Mouse (Mus musculus) MEL (cell line): ENCODE data around the gene Habp2. TPM values are rescaled to one million over a fixed set of nuclear protein-coding genes. Genes with fewer than 3 reads are reported as not detected.
"Not testable (repeated sequence)": the region's sequence is repeated elsewhere in the genome, so short reads cannot be mapped to it uniquely, and the experiment has no call there.

Experiments
- DNase-seq: peaks from one replicate; pipeline ENCODE4 v3.0.0; 2011; ENCODE audit warnings: low read depth, low spot score
- H3K27ac ChIP-seq: 2 replicates; pipeline ENCODE4 v1.5.1; 2012; ENCODE audit warnings: low read depth, mild to moderate bottlenecking, control low read depth, low read length, moderate library complexity; ENCODE audit not compliant: control insufficient read depth
- H3K27me3 ChIP-seq, 2 experiments: fragments of 150-350 bp in 1 of 2; sonication (generic) in 1 of 2; 2 replicates each; pipeline ENCODE4 v1.6.1; 2012; ENCODE audit warnings: low read length in 2 of 2, mild to moderate bottlenecking in 2 of 2, improper control_type of control experiment in 1 of 2, moderate library complexity in 1 of 2; ENCODE audit not compliant: insufficient read depth in 2 of 2, control insufficient read depth in 1 of 2
- H3K36me3 ChIP-seq, 2 experiments: 2 replicates each; pipeline ENCODE4 v1.6.1; 2012 to 2014; ENCODE audit warnings: low read length in 2 of 2, improper control_type of control experiment in 1 of 2, inconsistent platforms in 1 of 2, mild to moderate bottlenecking in 1 of 2; ENCODE audit not compliant: insufficient read depth in 2 of 2, control insufficient read depth in 1 of 2
- H3K4me1 ChIP-seq, 2 experiments: fragments of 150-350 bp in 1 of 2; sonication (generic) in 1 of 2; 2 replicates each; pipeline ENCODE4 v1.6.1; 2012; ENCODE audit warnings: low read length in 2 of 2, improper control_type of control experiment in 1 of 2, mild to moderate bottlenecking in 1 of 2; ENCODE audit not compliant: insufficient read depth in 2 of 2, control insufficient read depth in 1 of 2
- H3K4me3 ChIP-seq, 2 experiments: fragments of 150-350 bp in 1 of 2; sonication (generic) in 1 of 2; 2 replicates each; pipeline ENCODE4 v1.5.1; 2012; ENCODE audit warnings: low read depth in 2 of 2, low read length in 2 of 2, mild to moderate bottlenecking in 2 of 2, moderate library complexity in 2 of 2, control low read depth in 1 of 2, improper control_type of control experiment in 1 of 2; ENCODE audit not compliant: control insufficient read depth in 1 of 2, insufficient read depth in 1 of 2
- H3K79me2 ChIP-seq: 2 replicates; pipeline ENCODE4 v1.6.1; 2012; ENCODE audit warnings: mild to moderate bottlenecking, low read length, moderate library complexity; ENCODE audit not compliant: control insufficient read depth, poor library complexity, insufficient read depth
- H3K9ac ChIP-seq: 2 replicates; pipeline ENCODE4 v1.6.1; 2012; ENCODE audit warnings: low read depth, mild to moderate bottlenecking, control low read depth, low read length, moderate library complexity; ENCODE audit not compliant: control insufficient read depth, poor library complexity, severe bottlenecking
- H3K9me3 ChIP-seq: fragments of 150-350 bp; sonication (generic); replicated peaks from 2 replicates; pipeline ENCODE4 v1.6.1; 2012; ENCODE audit warnings: mild to moderate bottlenecking, low read length, improper control_type of control experiment, moderate library complexity; ENCODE audit not compliant: insufficient read depth
- CTCF ChIP-seq, 3 experiments: IDR thresholded peaks in 2 of 3; conservative IDR thresholded peaks in 1 of 3; 2 replicates each; pipeline ENCODE4 v1.5.1; 2011 to 2012; ENCODE audit warnings: low read length in 3 of 3, low read depth in 2 of 3, mild to moderate bottlenecking in 2 of 3, improper control_type of control experiment in 1 of 3, inconsistent platforms in 1 of 3, mixed read lengths in 1 of 3, moderate library complexity in 1 of 3; ENCODE audit not compliant: control insufficient read depth in 1 of 3, insufficient read depth in 1 of 3, poor library complexity in 1 of 3, severe bottlenecking in 1 of 3
- E2F4 ChIP-seq: IDR thresholded peaks from 2 replicates; pipeline ENCODE4 v1.6.1; 2011; ENCODE audit warnings: low read depth, low read length, improper control_type of control experiment, borderline replicate concordance
- ETS1 ChIP-seq: IDR thresholded peaks from 2 replicates; pipeline ENCODE4 v1.6.1; 2012; ENCODE audit warnings: low read depth, mild to moderate bottlenecking, inconsistent platforms, low read length, improper control_type of control experiment, moderate library complexity
- JUND ChIP-seq: IDR thresholded peaks from 2 replicates; pipeline ENCODE4 v1.6.1; 2011; ENCODE audit warnings: low read depth, mild to moderate bottlenecking, improper control_type of control experiment, low read length
- KAT2A ChIP-seq: conservative IDR thresholded peaks from 2 replicates; pipeline ENCODE4 v1.6.1; 2012; ENCODE audit warnings: low read depth, low read length, improper control_type of control experiment, inconsistent platforms
- MAX ChIP-seq: IDR thresholded peaks from 2 replicates; pipeline ENCODE4 v1.6.1; 2011; ENCODE audit warnings: low read length, improper control_type of control experiment
- POLR2A ChIP-seq, 2 experiments: IDR thresholded peaks; 2 replicates each; pipeline ENCODE4 v1.6.1; 2011 to 2012; ENCODE audit warnings: low read length in 2 of 2, mild to moderate bottlenecking in 2 of 2, control low read depth in 1 of 2, improper control_type of control experiment in 1 of 2, low read depth in 1 of 2, moderate library complexity in 1 of 2; ENCODE audit not compliant: control insufficient read depth in 1 of 2, insufficient read depth in 1 of 2, poor library complexity in 1 of 2
- RAD21 ChIP-seq: IDR thresholded peaks from 2 replicates; pipeline ENCODE4 v1.6.1; 2011; ENCODE audit warnings: mild to moderate bottlenecking, low read depth, low read length, improper control_type of control experiment
- SMC3 ChIP-seq: IDR thresholded peaks from 2 replicates; pipeline ENCODE4 v1.6.1; 2011; ENCODE audit warnings: low read depth, low read length, improper control_type of control experiment
- TBP ChIP-seq: IDR thresholded peaks from 2 replicates; pipeline ENCODE4 v1.8.0; 2011; ENCODE audit warnings: low read depth, low read length, improper control_type of control experiment
- ZC3H11A ChIP-seq: IDR thresholded peaks from 2 replicates; pipeline ENCODE4 v1.6.1; 2012; ENCODE audit warnings: low read depth, mild to moderate bottlenecking, inconsistent platforms, low read length, improper control_type of control experiment
- polyA plus RNA-seq, 2 experiments: library from polyadenylated mRNA; stranded (reverse) in 1 of 2; unstranded in 1 of 2; fragments of >175 nt in 1 of 2; fragments of >200 nt in 1 of 2; gene quantifications; 2 replicates each; pipeline versions ENCODE4 v1.2.1 to v1.2.4; 2012; ENCODE audit warnings: low replicate concordance in 2 of 2, low read depth in 1 of 2; ENCODE audit not compliant: insufficient read length in 2 of 2, insufficient read depth in 1 of 2, missing spikeins in 1 of 2
- total RNA-seq: library from RNA; depleted of rRNA; stranded (reverse); fragments of 300-350 nt; gene quantifications from 2 replicates; pipeline ENCODE4 v1.2.3, GENCODE M21; 2012

Habp2 gene
- total and polyA plus RNA-seq, 3 experiments = not detected

GRCm38 (mm10) chr19:56355201-56355600 lies 68.3 kb downstream of the Habp2 start:
- TF ChIP-seq POLR2A (IDR thresholded peaks at IDR 0.05; ENCODE audit: control insufficient read depth in 1 of 2, insufficient read depth in 1 of 2, low read depth in 1 of 2, low read length in 2 of 2, poor library complexity in 1 of 2) (0 out of 4 replicates have a peak, but pooled peaks of 1 of the 2 experiments have one; percentile 18), TBP (no peak)
- H3K27ac ChIP-seq = no peak overlapping the region
- no peaks in the 10 kb centered on the region for H3K36me3 ChIP-seq
- no peaks in the 10 kb centered on the region for H3K79me2 ChIP-seq
- no peak overlapping the region for H3K9ac ChIP-seq
- peaks cover 0 to 4% of the 10 kb centered on the region in 2 experiments; a peak in 2 of 4 replicates for H3K4me1 ChIP-seq
- no peak overlapping the region for H3K4me3 ChIP-seq
- no peaks in the 10 kb centered on the region for H3K9me3 ChIP-seq
- no peak for DNase-seq
- no peaks in the 10 kb centered on the region for H3K27me3 ChIP-seq

- no peak for TF ChIP-seq KAT2A
- peak; percentile 93 to 97 (median 93) for TF ChIP-seq CTCF (IDR thresholded peaks at IDR 0.05 in 2 of 3, conservative IDR thresholded peaks at IDR 0.05 in 1 of 3; ENCODE audit: control insufficient read depth in 1 of 3, insufficient read depth in 1 of 3, low read depth in 2 of 3, low read length in 3 of 3, poor library complexity in 1 of 3, severe bottlenecking in 1 of 3)
- TF ChIP-seq E2F4 = no peak
- TF ChIP-seq ZC3H11A = peak; percentile 82
- TF ChIP-seq RAD21 = peak; percentile 82
- TF ChIP-seq ETS1 = no peak
- peak; percentile 96 for TF ChIP-seq SMC3
- TF ChIP-seq MAX = 0 out of 2 replicates have a peak, but pooled peaks have one; percentile 12
- no peak overlapping the region for H3K27ac ChIP-seq
- no peaks in the 10 kb centered on the region for H3K79me2 ChIP-seq
- H3K36me3 ChIP-seq = no peaks in the 10 kb centered on the region
- H3K4me3 ChIP-seq = no peak overlapping the region
- peak; percentile 80 for DNase-seq
- no peaks in the 10 kb centered on the region for H3K9me3 ChIP-seq
- no peak overlapping the region for H3K9ac ChIP-seq
- H3K4me1 ChIP-seq = peaks cover 0 to 4% of the 10 kb centered on the region in 2 experiments; a peak in 2 of 4 replicates
- no peaks in the 10 kb centered on the region for H3K27me3 ChIP-seq
Measured at GRCm38 (mm10) chr19:56356480-56357373, 69.8 kb downstream of the Habp2 start.

- H3K9me3 ChIP-seq = not testable (repeated sequence)
Measured at GRCm38 (mm10) chr19:56357374-56357708, 70.4 kb downstream of the Habp2 start.

More at GRCm38 (mm10) chr19:56357374-56357708, 70.4 kb downstream of the Habp2 start:
- H3K4me3 ChIP-seq, H3K79me2 ChIP-seq, H3K36me3 ChIP-seq, H3K27me3 ChIP-seq, H3K27ac ChIP-seq, H3K4me1 ChIP-seq, DNase-seq, H3K9ac ChIP-seq: not testable (repeated sequence)
- TF ChIP-seq JUND = 0 out of 2 replicates have a peak, but pooled peaks have one; percentile 20
